Mouse (Mus musculus) megakaryocyte, embryonic 14.5 days (primary cell): ENCODE results near the gene Plod3.

ENCODE experiments used
- FLI1 ChIP-seq: IDR thresholded peaks from 2 replicates; pipeline ENCODE4 v1.6.1; 2012; ENCODE audit warnings: low read length, inconsistent platforms, mixed read lengths
- GATA1 ChIP-seq: IDR thresholded peaks from 3 replicates; pipeline ENCODE4 v1.6.1; 2012; ENCODE audit warnings: mixed read lengths, low read length, inconsistent platforms, borderline replicate concordance

GRCm38 (mm10) chr5:137032033-137032421 is 45.2 kb downstream of the Plod3 start:
- TF ChIP-seq GATA1 (no peak), FLI1 (no peak)
